Mouse (Mus musculus) adrenal gland, adult (tissue): ENCODE data around the gene Slc30a7.

Source experiments
- DNase-seq, 2 experiments: peaks; one replicate each; pipeline ENCODE4 v3.0.0; 2022 to 2023; ENCODE audit warnings: low spot score in 1 of 2; ENCODE audit not compliant: inconsistent age in 2 of 2

Gene Slc30a7

GRCm38 (mm10) chr3:115892341-115892740 lies 114.9 kb downstream of the Slc30a7 start:
- no peak for DNase-seq
